Mouse (Mus musculus) forebrain, embryonic 11.5 days (tissue): ENCODE data around the gene Samd1. TPM values are rescaled to one million over a fixed set of nuclear protein-coding genes. Genes with fewer than 3 reads are reported as not detected.
A peak's percentile ranks its signal among the peaks of the same experiment; 100 is the strongest.

ENCODE experiments used
- ATAC-seq: fragments of 200-750 bp; cut with Nextera tagmentation; replicated peaks from 2 replicates; pipeline ENCODE4 v1.8.0; 2017; ENCODE audit warnings: moderate TSS enrichment; ENCODE audit not compliant: low FRiP score
- DNase-seq: peaks from one replicate; pipeline ENCODE4 v3.0.0-alpha.2; 2017; ENCODE audit warnings: low spot score
- H3K27ac ChIP-seq: fragments of 300-500 bp; sonication (generic); 2 replicates; pipeline ENCODE4 v1.5.1; 2014; ENCODE audit warnings: low read depth, low read length
- H3K27me3 ChIP-seq: fragments of 300-500 bp; sonication (generic); 2 replicates; pipeline ENCODE4 v1.6.1; 2014; ENCODE audit warnings: mild to moderate bottlenecking, low read length, mixed read lengths; ENCODE audit not compliant: control insufficient read depth, insufficient read depth
- H3K36me3 ChIP-seq: fragments of 300-500 bp; sonication (generic); 2 replicates; pipeline ENCODE4 v1.6.1; 2014; ENCODE audit warnings: mild to moderate bottlenecking, low read length, moderate library complexity, mixed read lengths; ENCODE audit not compliant: control insufficient read depth, insufficient read depth
- H3K4me1 ChIP-seq: fragments of 300-500 bp; sonication (generic); replicated peaks from 2 replicates; pipeline ENCODE4 v1.6.1; 2014; ENCODE audit warnings: low read length, mixed read lengths; ENCODE audit not compliant: control insufficient read depth, insufficient read depth
- H3K4me2 ChIP-seq: fragments of 300-500 bp; sonication (generic); 2 replicates; pipeline ENCODE4 v1.6.1; 2014; ENCODE audit warnings: low read depth, mild to moderate bottlenecking, low read length, moderate library complexity, mixed read lengths; ENCODE audit not compliant: severe bottlenecking
- H3K4me3 ChIP-seq: fragments of 300-500 bp; sonication (generic); 2 replicates; pipeline ENCODE4 v1.5.1; 2014; ENCODE audit warnings: low read depth, low read length
- H3K9ac ChIP-seq: fragments of 300-500 bp; sonication (generic); 2 replicates; pipeline ENCODE4 v1.6.1; 2014; ENCODE audit warnings: low read length
- H3K9me3 ChIP-seq: fragments of 300-500 bp; sonication (generic); 2 replicates; pipeline ENCODE4 v1.6.1; 2016; ENCODE audit warnings: low read length, mixed read lengths; ENCODE audit not compliant: control insufficient read depth
- WGBS: fragments of 180-500 bp; shearing (Covaris S2); extraction: QIAGEN DNeasy Blood & Tissue Kit; methylation state at CpG from one replicate; pipeline ENCODE4 v1.1.7; 2014; 5-methylcytosine and 5-hydroxymethylcytosine counted together
- polyA plus RNA-seq: library from polyadenylated mRNA; unstranded; fragments of >200 nt; fragmentation: Nextera tagmentation; extraction: Ambion mirVana; gene quantifications from 2 replicates; pipeline ENCODE4 v1.2.1, GENCODE M21; 2014

The Samd1 gene
- polyA plus RNA-seq, 1 experiment from 2014 or later = 12.3 TPM

- no peak overlapping the region for H3K27ac ChIP-seq
- no peaks in the 10 kb centered on the region for H3K36me3 ChIP-seq
- no peak for ATAC-seq
- DNase-seq = peak; percentile 85
- no peaks in the 10 kb centered on the region for H3K9me3 ChIP-seq
- peaks cover 25% of the 10 kb centered on the region for H3K27me3 ChIP-seq
- 11% methylated on average over 10 of the region's 10 CpGs for WGBS
- no peak overlapping the region for H3K9ac ChIP-seq
- H3K4me3 ChIP-seq = no peak overlapping the region
- H3K4me2 ChIP-seq = no peak overlapping the region
- 0 out of 2 replicates have a peak, but pooled peaks cover 3% of the 10 kb centered on the region for H3K4me1 ChIP-seq
Observed at GRCm38 (mm10) chr8:84024171-84024570, 26.7 kb downstream of the Samd1 start.

- H3K9me3 ChIP-seq = no peaks in the 10 kb centered on the region
- peak overlapping the region; percentile 34 for H3K4me3 ChIP-seq
- peak overlapping the region; percentile 61 for H3K4me2 ChIP-seq
- no peak overlapping the region for H3K27ac ChIP-seq
- no peaks in the 10 kb centered on the region for H3K36me3 ChIP-seq
- 0 out of 2 replicates have a peak, but pooled peaks cover 3% of the 10 kb centered on the region for H3K4me1 ChIP-seq
- WGBS = 1% methylated on average over 41 of the region's 41 CpGs
- peak; percentile 80 for ATAC-seq
- peak overlapping the region; percentile 41; the same call in 1 of the 2 replicates for H3K9ac ChIP-seq
- DNase-seq = peak; percentile 86
- peaks cover 22% of the 10 kb centered on the region for H3K27me3 ChIP-seq
Observed at GRCm38 (mm10) chr8:84025863-84026262, 28.4 kb downstream of the Samd1 start.

- Histone ChIP-seq H3K9ac (no peak overlapping the region), H3K4me3 (no peak overlapping the region), H3K4me1 (no peaks in the 10 kb centered on the region), H3K27me3 (peaks cover 16% of the 10 kb centered on the region), H3K27ac (no peak overlapping the region), H3K36me3 (no peaks in the 10 kb centered on the region), H3K4me2 (no peak overlapping the region), H3K9me3 (no peaks in the 10 kb centered on the region)
- ATAC-seq (no peak), DNase-seq (peak; percentile 46)
- WGBS = 15% methylated on average over 10 of the region's 10 CpGs
Observed at GRCm38 (mm10) chr8:84027449-84027848, 30.0 kb downstream of the Samd1 start.

- H3K4me1 ChIP-seq = no peaks in the 10 kb centered on the region
- H3K9ac ChIP-seq = no peak overlapping the region
- H3K4me3 ChIP-seq = no peak overlapping the region
- DNase-seq (no peak), ATAC-seq (no peak)
- H3K27ac ChIP-seq = no peak overlapping the region
- no peaks in the 10 kb centered on the region for H3K9me3 ChIP-seq
- H3K27me3 ChIP-seq = peaks cover 16% of the 10 kb centered on the region
- H3K36me3 ChIP-seq = no peaks in the 10 kb centered on the region
- WGBS = 93% methylated on average over 5 of the region's 5 CpGs
- no peak overlapping the region for H3K4me2 ChIP-seq
Observed at GRCm38 (mm10) chr8:84029272-84029671, 31.8 kb downstream of the Samd1 start.

GRCm38 (mm10) chr8:84032777-84033176 lies 35.3 kb downstream of the Samd1 start:
- no peaks in the 10 kb centered on the region for H3K4me1 ChIP-seq
- H3K27me3 ChIP-seq = peaks cover 5% of the 10 kb centered on the region
- no peak overlapping the region for H3K4me2 ChIP-seq
- H3K27ac ChIP-seq = no peak overlapping the region
- 79% methylated on average over 4 of the region's 4 CpGs for whole genome bisulfite sequencing
- no peaks in the 10 kb centered on the region for H3K9me3 ChIP-seq
- no peaks in the 10 kb centered on the region for H3K36me3 ChIP-seq
- DNase-seq = no peak
- H3K4me3 ChIP-seq = no peak overlapping the region
- ATAC-seq = no peak
- H3K9ac ChIP-seq = no peak overlapping the region

GRCm38 (mm10) chr8:84038015-84038414 lies 40.5 kb downstream of the Samd1 start:
- no peaks in the 10 kb centered on the region for H3K9me3 ChIP-seq
- no peak for ATAC-seq

GRCm38 (mm10) chr8:84039050-84039449 lies 41.6 kb downstream of the Samd1 start:
- Histone ChIP-seq H3K4me1 (0 out of 2 replicates have a peak, but pooled peaks cover 8% of the 10 kb centered on the region), H3K36me3 (no peaks in the 10 kb centered on the region), H3K9me3 (no peaks in the 10 kb centered on the region), H3K4me3 (no peak overlapping the region), H3K27me3 (peaks cover 30% of the 10 kb centered on the region), H3K27ac (no peak overlapping the region), H3K9ac (no peak overlapping the region), H3K4me2 (no peak overlapping the region)
- peak; percentile 91 for DNase-seq
- WGBS = 9% methylated on average over 5 of the region's 5 CpGs
- peak; percentile 30; the same call in 1 of the 2 replicates for ATAC-seq

More at GRCm38 (mm10) chr8:84038015-84038414, 40.5 kb downstream of the Samd1 start:
- Histone ChIP-seq H3K4me1 (0 out of 2 replicates have a peak, but pooled peaks cover 8% of the 10 kb centered on the region), H3K4me3 (no peak overlapping the region), H3K36me3 (no peaks in the 10 kb centered on the region), H3K9ac (no peak overlapping the region), H3K4me2 (no peak overlapping the region), H3K27me3 (peaks cover 20% of the 10 kb centered on the region), H3K27ac (no peak overlapping the region)
- DNase-seq = no peak
- WGBS = 88% methylated on average over 5 of the region's 5 CpGs

GRCm38 (mm10) chr8:84042066-84042947 lies 44.8 kb downstream of the Samd1 start, which contains the start of gene Il27ra:
TSS of gene Il27ra (minus strand) at chr8:84042589.
- Histone ChIP-seq H3K36me3 (no peaks in the 10 kb centered on the region), H3K4me3 (peak within 1 kb of the TSS; percentile 28), H3K4me2 (peak within 1 kb of the TSS; percentile 63), H3K9me3 (no peaks in the 10 kb centered on the region), H3K27ac (no peak within 1 kb of the TSS), H3K4me1 (0 out of 2 replicates have a peak, but pooled peaks cover 8% of the 10 kb centered on the region), H3K27me3 (peaks cover 40% of the 10 kb centered on the region), H3K9ac (peak within 1 kb of the TSS; percentile 43; the same call in 1 of the 2 replicates)
- WGBS = 3% methylated on average over 40 of the region's 40 CpGs
- DNase-seq (peak; percentile 83), ATAC-seq (peak; percentile 77)
